In genomic region chr11:93967381-93967780, GRCm38 (mm10) we compare ENCODE assay signal across 8 mouse cellular contexts. TPM values are rescaled to one million over a fixed set of nuclear protein-coding genes. Genes with fewer than 3 reads are reported as not detected.
A peak's percentile ranks its signal among the peaks of the same experiment; 100 is the strongest.
DNase-seq lines count a peak whose midpoint lies in the region; ATAC-seq and TF ChIP-seq lines count a peak whose summit lies in the region.

No protein-coding gene starts in this region.

- H3K4me3 ChIP-seq in heart, embryonic 14.5 days (ENCODE audit: control insufficient read depth in 1 of 2, insufficient read depth in 1 of 2, low read depth in 1 of 2, low read length in 2 of 2), result peak overlapping the region; percentile 76 to 88
- peak overlapping the region; percentile 100 for H3K4me3 ChIP-seq in G1E (ENCODE audit: low read depth, low read length)
- peak overlapping the region; percentile 67 for H3K4me3 ChIP-seq in forebrain, embryonic 10.5 days
- H3K4me3 ChIP-seq in liver, embryonic 14.5 days (ENCODE audit: insufficient read depth in 1 of 2, low read depth in 2 of 2, low read length in 2 of 2), result peak overlapping the region; percentile 76 to 86

- TF ChIP-seq CTCF in G1E (IDR thresholded peaks at IDR 0.05; ENCODE audit: low read depth, low read length), result no peak
- TF ChIP-seq CTCF in liver, embryonic 14.5 days (IDR thresholded peaks at IDR 0.05; ENCODE audit: low read depth), result no peak

- 3% methylated on average over 11 of the region's 11 CpGs for WGBS in heart, embryonic 14.5 days
- 10% methylated on average over 11 of the region's 11 CpGs for WGBS in forebrain, embryonic 10.5 days
- 1% methylated on average over 11 of the region's 11 CpGs for WGBS in liver, embryonic 14.5 days (ENCODE audit: insufficient replicate concordance)

- H3K4me1 ChIP-seq in heart, embryonic 14.5 days (ENCODE audit: control insufficient read depth in 2 of 2, insufficient read depth in 2 of 2, low read length in 2 of 2), result peaks cover 3 to 6% of the 10 kb centered on the region in 2 experiments; a peak in 2 of 4 replicates
- peaks cover 32% of the 10 kb centered on the region for H3K4me1 ChIP-seq in G1E (ENCODE audit: insufficient read depth, low read depth, low read length)
- peaks cover 21% of the 10 kb centered on the region for H3K4me1 ChIP-seq in forebrain, embryonic 10.5 days
- H3K4me1 ChIP-seq in liver, embryonic 14.5 days (replicated peaks; ENCODE audit: control insufficient read depth in 2 of 2, insufficient read depth in 2 of 2, low read length in 1 of 2), result peaks cover 2 to 8% of the 10 kb centered on the region in 2 experiments; a peak in 3 of 4 replicates

- peak overlapping the region; percentile 72 to 85 for H3K27ac ChIP-seq in heart, embryonic 14.5 days (replicated peaks in 1 of 2; ENCODE audit: control insufficient read depth in 1 of 2, insufficient read depth in 1 of 2, low read depth in 2 of 2, low read length in 2 of 2)
- H3K27ac ChIP-seq in forebrain, embryonic 10.5 days, result peak overlapping the region; percentile 88
- H3K27ac ChIP-seq in liver, embryonic 14.5 days, result peak overlapping the region; percentile 52

- no peak for ATAC-seq in heart, embryonic 14.5 days (ENCODE audit: insufficient number of reproducible peaks, insufficient read depth, low FRiP score, low read depth)
- no peak for ATAC-seq in G1E (ENCODE audit: extremely low read depth, insufficient number of reproducible peaks, low FRiP score, poor library complexity, severe bottlenecking)
- no peak for ATAC-seq in liver, embryonic 14.5 days (ENCODE audit: insufficient read depth)

- H3K9me3 ChIP-seq in heart, embryonic 14.5 days (ENCODE audit: control insufficient read depth, low read length), result no peaks in the 10 kb centered on the region
- no peaks in the 10 kb centered on the region for H3K9me3 ChIP-seq in G1E (replicated peaks)
- no peaks in the 10 kb centered on the region for H3K9me3 ChIP-seq in forebrain, embryonic 10.5 days
- no peaks in the 10 kb centered on the region for H3K9me3 ChIP-seq in liver, embryonic 14.5 days (ENCODE audit: control insufficient read depth, low read length)

- peak overlapping the region; percentile 87 for H3K4me2 ChIP-seq in heart, embryonic 14.5 days (ENCODE audit: low read length)
- H3K4me2 ChIP-seq in liver, embryonic 14.5 days (ENCODE audit: low read depth), result peak overlapping the region; percentile 69

- peaks cover 36% of the 10 kb centered on the region for H3K36me3 ChIP-seq in heart, embryonic 14.5 days (ENCODE audit: control insufficient read depth, insufficient read depth, low read length)
- H3K36me3 ChIP-seq in G1E (replicated peaks), result peaks cover 38% of the 10 kb centered on the region
- peaks cover 39% of the 10 kb centered on the region for H3K36me3 ChIP-seq in forebrain, embryonic 10.5 days (replicated peaks)
- peaks cover 27% of the 10 kb centered on the region for H3K36me3 ChIP-seq in liver, embryonic 14.5 days (replicated peaks; ENCODE audit: control insufficient read depth, insufficient read depth, low read depth)

- peak overlapping the region; percentile 84 for H3K9ac ChIP-seq in heart, embryonic 14.5 days (ENCODE audit: low read length)
- peak overlapping the region; percentile 86 for H3K9ac ChIP-seq in liver, embryonic 14.5 days (replicated peaks)

- H3K27me3 ChIP-seq in heart, embryonic 14.5 days (ENCODE audit: control insufficient read depth, insufficient read depth, low read length), result no peaks in the 10 kb centered on the region
- no peaks in the 10 kb centered on the region for H3K27me3 ChIP-seq in G1E (ENCODE audit: insufficient read depth, low read length)
- H3K27me3 ChIP-seq in forebrain, embryonic 10.5 days (ENCODE audit: poor library complexity, severe bottlenecking), result no peaks in the 10 kb centered on the region
- H3K27me3 ChIP-seq in liver, embryonic 14.5 days (ENCODE audit: control insufficient read depth, insufficient read depth, low read length), result no peaks in the 10 kb centered on the region

- DNase-seq in heart, adult 18-20 months, result no peak
- peak; percentile 24 for DNase-seq in G1E (ENCODE audit: low spot score)
- no peak for DNase-seq in forebrain, embryonic 10.5 days (ENCODE audit: extremely low spot score, low spot score)
- no peak for DNase-seq in liver, embryonic 14.5 days (ENCODE audit: low read depth in 3 of 3, low spot score in 3 of 3)
- DNase-seq in thymus, postnatal 4 days, result peak; percentile 26
- DNase-seq in right cerebral cortex, postnatal 14 days, result no peak
- DNase-seq in frontal cortex, postnatal 10 days (ENCODE audit: low spot score in 2 of 2), result no peak

- TF ChIP-seq EP300 in liver, embryonic 14.5 days (IDR thresholded peaks at IDR 0.05; ENCODE audit: low read depth), result no peak

RNA-seq across cellular contexts. Expression of gene Gm20390, which starts 0.7 kb away (rescaled TPM):
- polyA plus RNA-seq in heart, embryonic 14.5 days (2014; fragmentation: Nextera tagmentation; extraction: Ambion mirVana), result 237 and 241 TPM in 2 replicates
- 10 to 100 TPM in 1 of 2 experiments, 1 to 10 TPM in 1; 8.9 to 27.6 TPM for total RNA-seq in heart, adult 18-20 months (2021)
- total RNA-seq in G1E (2014; fragmentation: Nextera tagmentation), result 34.7 and 48.9 TPM in 2 replicates
- not detected in 2 replicates for total RNA-seq in G1E (2017)
- polyA plus RNA-seq in G1E (2012), result 246 and 259 TPM in 2 replicates
- 514 and 520 TPM in 2 replicates for polyA plus RNA-seq in forebrain, embryonic 10.5 days (2016; fragmentation: Nextera tagmentation; extraction: Ambion mirVana)
- 76.8 and 131 TPM in 2 replicates for polyA plus RNA-seq in liver, embryonic 14.5 days (2012; rRNA removed)
- 188 and 204 TPM in 2 replicates for polyA plus RNA-seq in liver, embryonic 14.5 days (2014; fragmentation: Nextera tagmentation; extraction: Ambion mirVana)

RNA-seq across cellular contexts. Expression of gene Nme1, which starts 0.9 kb away (rescaled TPM):
- polyA plus RNA-seq in heart, embryonic 14.5 days (2014; fragmentation: Nextera tagmentation; extraction: Ambion mirVana), result 93.3 and 94.9 TPM in 2 replicates
- 10 to 100 TPM; 13.4 to 15.6 TPM for total RNA-seq in heart, adult 18-20 months (2021)
- total RNA-seq in G1E (2014; fragmentation: Nextera tagmentation) (30.4 and 59.1 TPM in 2 replicates), G1E (2017) (142 and 179 TPM in 2 replicates)
- 6.5 and 7.7 TPM in 2 replicates for polyA plus RNA-seq in G1E (2012)
- polyA plus RNA-seq in forebrain, embryonic 10.5 days (2016; fragmentation: Nextera tagmentation; extraction: Ambion mirVana), result 357 and 379 TPM in 2 replicates
- polyA plus RNA-seq in liver, embryonic 14.5 days (2012; rRNA removed), result 58.0 and 113 TPM in 2 replicates
- 185 and 201 TPM in 2 replicates for polyA plus RNA-seq in liver, embryonic 14.5 days (2014; fragmentation: Nextera tagmentation; extraction: Ambion mirVana)

RNA-seq across cellular contexts. Expression of gene Nme2, which starts 11.3 kb away (rescaled TPM):
- 396 and 422 TPM in 2 replicates for polyA plus RNA-seq in heart, embryonic 14.5 days (2014; fragmentation: Nextera tagmentation; extraction: Ambion mirVana)
- 1,000 to 10,000 TPM; 1,028 to 1,153 TPM for total RNA-seq in heart, adult 18-20 months (2021)
- total RNA-seq in G1E (2014; fragmentation: Nextera tagmentation) (23.6 and 29.3 TPM in 2 replicates), G1E (2017) (144 and 162 TPM in 2 replicates)
- 131 and 161 TPM in 2 replicates for polyA plus RNA-seq in G1E (2012)
- 144 and 159 TPM in 2 replicates for polyA plus RNA-seq in forebrain, embryonic 10.5 days (2016; fragmentation: Nextera tagmentation; extraction: Ambion mirVana)
- 126 and 131 TPM in 2 replicates for polyA plus RNA-seq in liver, embryonic 14.5 days (2012; rRNA removed)
- 102 and 117 TPM in 2 replicates for polyA plus RNA-seq in liver, embryonic 14.5 days (2014; fragmentation: Nextera tagmentation; extraction: Ambion mirVana)

RNA-seq across cellular contexts. Expression of gene Spag9, which starts 28.5 kb away (rescaled TPM):
- polyA plus RNA-seq in heart, embryonic 14.5 days (2014; fragmentation: Nextera tagmentation; extraction: Ambion mirVana), result 54.5 and 63.8 TPM in 2 replicates
- 100 to 1,000 TPM; 137 to 139 TPM for total RNA-seq in heart, adult 18-20 months (2021)
- total RNA-seq in G1E (2014; fragmentation: Nextera tagmentation) (60.0 and 65.0 TPM in 2 replicates), G1E (2017) (43.8 and 53.3 TPM in 2 replicates)
- 10.5 and 15.3 TPM in 2 replicates for polyA plus RNA-seq in G1E (2012)
- polyA plus RNA-seq in forebrain, embryonic 10.5 days (2016; fragmentation: Nextera tagmentation; extraction: Ambion mirVana), result 51.3 and 51.5 TPM in 2 replicates
- 4.2 and 6.9 TPM in 2 replicates for polyA plus RNA-seq in liver, embryonic 14.5 days (2012; rRNA removed)
- 10.8 and 12.4 TPM in 2 replicates for polyA plus RNA-seq in liver, embryonic 14.5 days (2014; fragmentation: Nextera tagmentation; extraction: Ambion mirVana)

Comparison
In these comparisons a context has a peak if more than half of its experiments do, and no peak if none do; other contexts are left out.
1. DNase-seq: peak in G1E (single experiment) and thymus, postnatal 4 days (single experiment); none in heart, adult 18-20 months (0 of 2), forebrain, embryonic 10.5 days (single experiment), liver, embryonic 14.5 days (0 of 3), right cerebral cortex, postnatal 14 days (single experiment) and frontal cortex, postnatal 10 days (0 of 2).
2. Peak in every context shown above with its lines, with median percentiles within 50 percentile points of each other: H3K27ac ChIP-seq and H3K4me3 ChIP-seq.